Mouse (Mus musculus) CD8-positive naive resting alpha-beta T cell, adult 57 days (primary cell): ENCODE data around the gene Rcsd1. TPM values are rescaled to one million over a fixed set of nuclear protein-coding genes. Genes with fewer than 3 reads are reported as not detected.

Experiments
- total RNA-seq: library from RNA; stranded (reverse); gene quantifications from one replicate; pipeline ENCODE4 v1.2.4, GENCODE M21; 2023

Gene Rcsd1
- total RNA-seq: 167 TPM

GRCm38 (mm10) chr1:165709629-165710256, at the start of gene Rcsd1:
Rcsd1 (minus strand) TSS chr1:165709757.

GRCm38 (mm10) chr1:165634151-165634884, 75.2 kb downstream of the Rcsd1 start, which contains the start of gene Mpzl1:
Mpzl1 (minus strand) TSS chr1:165634538.

Other genes with a start within 250 kb of the Rcsd1 start
- 39.2 TPM for gene Dcaf6, start 249.3 kb downstream of the Rcsd1 start, total RNA-seq
- gene Mpc2, start 249.1 kb downstream of the Rcsd1 start, total RNA-seq: 32.0 TPM
- 1.7 TPM for gene Adcy10, start 224.6 kb downstream of the Rcsd1 start, total RNA-seq
- 1.8 TPM for gene Mpzl1, start 75.2 kb downstream of the Rcsd1 start, total RNA-seq
- gene Creg1, start 54.0 kb upstream of the Rcsd1 start, total RNA-seq: 14.5 TPM
- 378 TPM for gene Cd247, start 78.9 kb upstream of the Rcsd1 start, total RNA-seq